Mouse (Mus musculus) forebrain, embryonic 11.5 days (tissue): ENCODE results near the gene 1700034I23Rik. TPM values are rescaled to one million over a fixed set of nuclear protein-coding genes. Genes with fewer than 3 reads are reported as not detected.
"Not testable (repeated sequence)": the region's sequence is repeated elsewhere in the genome, so short reads cannot be mapped to it uniquely, and the experiment has no call there.

Experiments used
- ATAC-seq: fragments of 200-750 bp; cut with Nextera tagmentation; replicated peaks from 2 replicates; pipeline ENCODE4 v1.8.0; 2017; ENCODE audit warnings: moderate TSS enrichment; ENCODE audit not compliant: low FRiP score
- DNase-seq: peaks from one replicate; pipeline ENCODE4 v3.0.0-alpha.2; 2017; ENCODE audit warnings: low spot score
- H3K27ac ChIP-seq: fragments of 300-500 bp; sonication (generic); 2 replicates; pipeline ENCODE4 v1.5.1; 2014; ENCODE audit warnings: low read depth, low read length
- H3K27me3 ChIP-seq: fragments of 300-500 bp; sonication (generic); 2 replicates; pipeline ENCODE4 v1.6.1; 2014; ENCODE audit warnings: mild to moderate bottlenecking, low read length, mixed read lengths; ENCODE audit not compliant: control insufficient read depth, insufficient read depth
- H3K36me3 ChIP-seq: fragments of 300-500 bp; sonication (generic); 2 replicates; pipeline ENCODE4 v1.6.1; 2014; ENCODE audit warnings: mild to moderate bottlenecking, low read length, moderate library complexity, mixed read lengths; ENCODE audit not compliant: control insufficient read depth, insufficient read depth
- H3K4me1 ChIP-seq: fragments of 300-500 bp; sonication (generic); replicated peaks from 2 replicates; pipeline ENCODE4 v1.6.1; 2014; ENCODE audit warnings: low read length, mixed read lengths; ENCODE audit not compliant: control insufficient read depth, insufficient read depth
- H3K4me2 ChIP-seq: fragments of 300-500 bp; sonication (generic); 2 replicates; pipeline ENCODE4 v1.6.1; 2014; ENCODE audit warnings: low read depth, mild to moderate bottlenecking, low read length, moderate library complexity, mixed read lengths; ENCODE audit not compliant: severe bottlenecking
- H3K4me3 ChIP-seq: fragments of 300-500 bp; sonication (generic); 2 replicates; pipeline ENCODE4 v1.5.1; 2014; ENCODE audit warnings: low read depth, low read length
- H3K9ac ChIP-seq: fragments of 300-500 bp; sonication (generic); 2 replicates; pipeline ENCODE4 v1.6.1; 2014; ENCODE audit warnings: low read length
- H3K9me3 ChIP-seq: fragments of 300-500 bp; sonication (generic); 2 replicates; pipeline ENCODE4 v1.6.1; 2016; ENCODE audit warnings: low read length, mixed read lengths; ENCODE audit not compliant: control insufficient read depth
- WGBS: fragments of 180-500 bp; shearing (Covaris S2); extraction: QIAGEN DNeasy Blood & Tissue Kit; methylation state at CpG from one replicate; pipeline ENCODE4 v1.1.7; 2014; 5-methylcytosine and 5-hydroxymethylcytosine counted together
- polyA plus RNA-seq: library from polyadenylated mRNA; unstranded; fragments of >200 nt; fragmentation: Nextera tagmentation; extraction: Ambion mirVana; gene quantifications from 2 replicates; pipeline ENCODE4 v1.2.1, GENCODE M21; 2014

The 1700034I23Rik gene
- polyA plus RNA-seq, 1 experiment from 2014 or later, result not detected

- H3K27ac ChIP-seq, H3K4me1 ChIP-seq, H3K27me3 ChIP-seq, H3K9me3 ChIP-seq, H3K36me3 ChIP-seq, ATAC-seq: not testable (repeated sequence)
- Histone ChIP-seq H3K4me2 (peak overlapping the region; percentile 59), H3K4me3 (peak overlapping the region; percentile 43), H3K9ac (peak overlapping the region; percentile 39; the same call in 1 of the 2 replicates)
- peak; percentile 68 for DNase-seq
- WGBS, result under 1% methylated on average over 20 of the region's 24 CpGs
Observed at GRCm38 (mm10) chr3:40894336-40894735, 8.0 kb downstream of the 1700034I23Rik start.

GRCm38 (mm10) chr3:40893816-40894258, 8.5 kb downstream of the 1700034I23Rik start:
- H3K36me3 ChIP-seq, H3K27ac ChIP-seq, H3K27me3 ChIP-seq, H3K4me1 ChIP-seq, H3K9me3 ChIP-seq: not testable (repeated sequence)
- Histone ChIP-seq H3K4me3 (peak overlapping the region; percentile 43), H3K4me2 (peak overlapping the region; percentile 46), H3K9ac (peak overlapping the region; percentile 59)
- WGBS, result under 1% methylated on average over 37 of the region's 38 CpGs
- DNase-seq (peak; percentile 98), ATAC-seq (peak; percentile 100)

- WGBS, result 83% methylated on average over 3 of the region's 3 CpGs
- H3K4me2 ChIP-seq, H3K9me3 ChIP-seq, ATAC-seq, H3K27me3 ChIP-seq, H3K9ac ChIP-seq, H3K27ac ChIP-seq, H3K4me1 ChIP-seq, DNase-seq, H3K4me3 ChIP-seq, H3K36me3 ChIP-seq: not testable (repeated sequence)
Observed at GRCm38 (mm10) chr3:40853123-40853738, 49.1 kb downstream of the 1700034I23Rik start.

Other genes starting within 250 kb of the 1700034I23Rik start
- 0.11 TPM in 1 of 2 replicates, not detected in the other for gene Slc25a31, start 193.7 kb downstream of the 1700034I23Rik start, polyA plus RNA-seq
- gene Hspa4l, start 158.0 kb downstream of the 1700034I23Rik start, polyA plus RNA-seq, result 55.1 and 58.4 TPM in 2 replicates
- 83.7 and 92.1 TPM in 2 replicates for gene Plk4, start 102.5 kb downstream of the 1700034I23Rik start, polyA plus RNA-seq
- gene Mfsd8, start 55.7 kb downstream of the 1700034I23Rik start, polyA plus RNA-seq, result 8.3 and 8.5 TPM in 2 replicates
- 6.1 and 8.4 TPM in 2 replicates for gene Abhd18, start 55.6 kb downstream of the 1700034I23Rik start, polyA plus RNA-seq
- gene Larp1b, start 47.3 kb upstream of the 1700034I23Rik start, polyA plus RNA-seq, result 1.6 and 2.8 TPM in 2 replicates
- 28.4 and 28.9 TPM in 2 replicates for gene Pgrmc2, start 180.5 kb upstream of the 1700034I23Rik start, polyA plus RNA-seq